Mouse (Mus musculus) megakaryocyte-erythroid progenitor cell, adult 5 weeks (primary cell): ENCODE measurements around the gene Olfr1293-ps. TPM values are rescaled to one million over a fixed set of nuclear protein-coding genes. Genes with fewer than 3 reads are reported as not detected.

Experiments
- polyA plus RNA-seq: library from polyadenylated mRNA; stranded (reverse); fragments of >175 nt; gene quantifications from 2 replicates; pipeline ENCODE4 v1.2.3, GENCODE M21; 2012

Olfr1293-ps gene
- polyA plus RNA-seq: not detected in 2 replicates

DNA sequence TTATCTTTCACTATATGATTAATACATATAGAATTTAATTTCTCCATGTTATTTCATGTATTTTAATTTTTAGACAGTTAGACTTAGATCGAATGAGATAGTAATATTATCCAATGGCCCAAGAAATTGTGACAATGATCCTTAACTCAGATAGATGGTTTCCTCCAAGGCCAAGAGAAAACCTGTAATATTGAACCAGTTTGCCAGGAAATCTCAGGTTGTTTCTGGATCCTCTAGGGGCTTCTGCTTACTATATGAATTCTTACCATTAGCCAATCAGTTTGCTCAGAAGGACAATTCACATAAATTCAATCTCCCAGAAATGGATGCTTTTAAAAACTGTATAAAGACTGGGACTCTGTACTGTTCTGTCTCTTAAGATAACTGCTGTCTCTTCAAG, at the start of gene Olfr1293-ps:
Gene Olfr1293-ps (plus strand): TSS at position 301 of the 400 bp plus-strand sequence.

DNA sequence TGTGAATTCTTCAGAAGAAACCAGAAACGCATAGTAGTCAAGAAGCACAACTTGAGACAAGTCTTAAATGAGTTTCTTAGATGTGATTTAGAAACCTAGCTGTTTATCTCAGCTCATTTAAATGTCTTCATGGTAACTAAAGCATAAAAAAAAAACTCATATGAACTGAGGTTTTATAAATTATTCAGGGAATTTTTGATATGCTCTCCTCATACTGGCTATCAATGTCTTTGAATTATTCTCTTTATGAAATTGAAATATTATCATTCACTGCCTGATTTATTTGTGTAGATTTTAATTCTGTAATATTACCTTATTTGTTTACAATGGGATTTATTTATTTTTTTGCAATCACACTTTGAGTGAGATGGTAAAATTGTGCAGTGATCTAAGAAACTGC, 44.5 kb upstream of the Olfr1293-ps start, which contains the start of gene Olfr1289:
Gene Olfr1289 (plus strand): TSS at position 301 of the 400 bp plus-strand sequence.

DNA sequence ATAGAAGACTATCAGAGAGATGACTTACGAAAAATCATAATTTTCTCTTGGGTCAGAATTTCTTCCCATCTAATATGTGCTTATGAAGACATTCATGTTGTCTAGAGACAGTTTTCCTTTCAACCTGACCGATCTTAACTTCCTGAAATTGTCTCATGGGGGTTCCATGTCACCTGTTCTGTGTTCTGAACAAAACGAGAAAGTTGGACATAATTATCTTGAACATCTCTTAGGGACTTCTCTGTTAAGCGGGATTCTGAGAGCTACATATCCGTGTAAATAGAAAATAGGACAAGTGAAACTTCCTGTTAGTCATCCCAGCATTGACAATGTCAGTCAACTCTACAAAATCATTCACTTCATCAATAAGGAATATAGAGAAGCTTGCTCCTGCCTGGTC, 31.3 kb upstream of the Olfr1293-ps start, which contains the start of gene Olfr1290:
Gene Olfr1290 (minus strand): TSS at position 101 of the 400 bp plus-strand sequence.

DNA sequence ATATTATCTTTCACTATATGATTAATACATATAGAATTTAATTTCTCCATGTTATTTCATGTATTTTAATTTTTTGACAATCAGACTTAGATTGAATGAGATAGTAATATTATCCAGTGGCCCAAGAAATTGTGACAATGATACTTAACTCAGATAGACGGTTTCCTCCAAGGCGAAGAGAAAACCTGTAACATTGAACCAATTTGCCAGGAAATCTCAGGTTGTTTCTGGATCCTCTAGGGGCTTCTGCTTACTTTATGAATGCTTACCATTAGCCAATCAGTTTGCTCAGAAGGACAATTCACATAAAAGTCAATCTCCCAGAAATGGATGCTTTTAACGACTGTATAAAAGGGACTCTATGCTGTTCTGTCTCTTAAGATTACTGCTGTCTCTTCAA, 28.1 kb upstream of the Olfr1293-ps start, which contains the start of gene Olfr1291-ps1:
Gene Olfr1291-ps1 (plus strand): TSS at position 301 of the 400 bp plus-strand sequence.

DNA sequence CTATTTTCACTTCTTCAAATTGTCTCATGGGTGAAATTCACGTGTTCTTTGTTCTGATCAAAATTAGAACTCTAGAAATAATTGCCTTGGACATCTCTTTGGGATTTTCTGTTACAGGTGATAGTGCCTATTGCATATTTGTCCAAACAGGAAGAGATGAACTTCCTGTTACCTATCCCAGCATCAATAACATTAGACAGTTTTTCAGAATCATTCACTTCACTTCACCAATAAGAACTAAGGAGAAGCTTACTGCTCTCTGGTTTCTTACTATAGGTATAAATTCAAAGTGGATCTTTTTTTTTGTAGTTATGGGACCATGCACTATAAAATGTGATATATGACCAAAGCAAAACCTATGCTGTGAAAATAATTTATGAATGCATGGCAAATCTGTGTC, 15.2 kb downstream of the Olfr1293-ps start, which contains the start of gene Olfr1294:
Gene Olfr1294 (minus strand): TSS at position 101 of the 400 bp plus-strand sequence.

DNA sequence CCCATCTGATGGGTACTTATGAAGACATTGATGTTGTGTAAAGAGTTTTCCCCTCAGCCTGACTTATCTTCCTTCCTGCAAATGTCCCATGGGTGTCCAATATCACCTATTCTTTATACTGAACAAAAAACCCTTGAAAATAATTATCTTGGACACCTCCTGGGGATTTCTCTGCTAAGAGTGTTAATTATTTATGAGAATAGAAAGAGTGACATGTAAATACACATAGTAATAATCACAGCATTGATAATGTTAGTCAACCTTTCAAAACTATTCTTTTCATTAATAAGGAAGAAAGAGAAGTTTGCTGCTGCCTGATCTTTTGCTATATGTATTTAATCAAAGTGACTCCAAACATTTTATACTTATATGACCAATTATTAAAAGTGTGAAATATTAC, 44.6 kb downstream of the Olfr1293-ps start, which contains the start of gene Olfr1295:
Gene Olfr1295 (minus strand): TSS at position 101 of the 400 bp plus-strand sequence.

Other genes with a start within 250 kb of the Olfr1293-ps start
- not detected in 2 replicates for gene Olfr1278, start 235.1 kb upstream of the Olfr1293-ps start, polyA plus RNA-seq
- gene Olfr1279, start 224.6 kb upstream of the Olfr1293-ps start, polyA plus RNA-seq: not detected in 2 replicates
- gene Olfr1280, start 211.2 kb upstream of the Olfr1293-ps start, polyA plus RNA-seq: not detected in 2 replicates
- gene Olfr1281, start 198.7 kb upstream of the Olfr1293-ps start, polyA plus RNA-seq: not detected in 2 replicates
- gene Olfr1282, start 189.1 kb upstream of the Olfr1293-ps start, polyA plus RNA-seq: not detected in 2 replicates
- not detected in 2 replicates for gene Olfr1283, start 158.4 kb upstream of the Olfr1293-ps start, polyA plus RNA-seq
- gene Olfr1284, start 149.7 kb upstream of the Olfr1293-ps start, polyA plus RNA-seq: not detected in 2 replicates
- gene Olfr1286, start 102.1 kb upstream of the Olfr1293-ps start, polyA plus RNA-seq: not detected in 2 replicates
- not detected in 2 replicates for gene Olfr1287, start 76.1 kb upstream of the Olfr1293-ps start, polyA plus RNA-seq
- not detected in 2 replicates for gene Olfr1288, start 51.1 kb upstream of the Olfr1293-ps start, polyA plus RNA-seq
- not detected in 2 replicates for gene Olfr1289, start 44.4 kb upstream of the Olfr1293-ps start, polyA plus RNA-seq
- gene Olfr1290, start 31.4 kb upstream of the Olfr1293-ps start, polyA plus RNA-seq: not detected in 2 replicates
- not detected in 2 replicates for gene Olfr1291-ps1, start 28.0 kb upstream of the Olfr1293-ps start, polyA plus RNA-seq
- not detected in 2 replicates for gene Olfr1294, start 15.1 kb downstream of the Olfr1293-ps start, polyA plus RNA-seq
- gene Olfr1295, start 44.5 kb downstream of the Olfr1293-ps start, polyA plus RNA-seq: not detected in 2 replicates
- gene Olfr1297, start 101.3 kb downstream of the Olfr1293-ps start, polyA plus RNA-seq: not detected in 2 replicates
- gene Olfr1298, start 124.0 kb downstream of the Olfr1293-ps start, polyA plus RNA-seq: not detected in 2 replicates
- gene Olfr1299, start 136.2 kb downstream of the Olfr1293-ps start, polyA plus RNA-seq: not detected in 2 replicates
- not detected in 2 replicates for gene Olfr1301, start 225.8 kb downstream of the Olfr1293-ps start, polyA plus RNA-seq